Mouse (Mus musculus): ENCODE data around the gene Pigs. TPM values are rescaled to one million over a fixed set of nuclear protein-coding genes. Genes with fewer than 3 reads are reported as not detected.

Pigs gene
- total RNA-seq, 2 experiments from 2014 or later = 24.6 to 26.7 TPM

DNA sequence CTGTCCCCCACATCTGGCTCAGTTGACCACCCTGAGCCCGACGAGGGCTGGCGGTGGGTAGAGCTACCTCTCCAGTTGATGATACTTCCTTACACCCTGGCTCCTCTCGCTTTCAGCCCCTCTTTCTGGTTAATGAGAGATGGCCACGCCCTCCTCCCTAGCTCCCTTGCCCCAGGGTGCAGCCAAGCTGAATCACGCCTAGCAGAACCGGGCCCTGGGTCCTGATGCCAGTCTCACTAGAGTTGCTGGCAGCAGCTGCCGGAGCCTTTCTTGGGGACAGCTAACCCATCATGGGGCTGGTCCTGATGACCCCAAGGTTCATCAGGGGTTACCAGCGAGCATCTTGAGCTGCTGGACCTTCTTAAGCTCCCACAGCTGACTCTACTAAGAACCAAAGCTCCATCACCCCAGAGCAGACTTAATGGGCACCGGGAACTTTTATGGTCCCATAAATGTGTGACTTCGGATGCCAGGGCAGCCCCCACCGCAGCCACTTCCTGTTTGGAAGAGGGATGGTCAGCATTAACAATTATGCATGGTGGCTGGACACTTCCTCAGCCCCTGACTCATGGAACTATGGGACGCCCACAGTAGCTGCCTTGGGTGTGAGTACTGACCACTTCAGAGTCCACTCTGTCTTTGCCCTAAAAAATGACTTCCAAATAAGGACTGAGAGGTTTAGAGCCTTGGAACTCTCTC, 35.2 kb downstream of the Pigs start:
- no peak for DNase-seq

DNA sequence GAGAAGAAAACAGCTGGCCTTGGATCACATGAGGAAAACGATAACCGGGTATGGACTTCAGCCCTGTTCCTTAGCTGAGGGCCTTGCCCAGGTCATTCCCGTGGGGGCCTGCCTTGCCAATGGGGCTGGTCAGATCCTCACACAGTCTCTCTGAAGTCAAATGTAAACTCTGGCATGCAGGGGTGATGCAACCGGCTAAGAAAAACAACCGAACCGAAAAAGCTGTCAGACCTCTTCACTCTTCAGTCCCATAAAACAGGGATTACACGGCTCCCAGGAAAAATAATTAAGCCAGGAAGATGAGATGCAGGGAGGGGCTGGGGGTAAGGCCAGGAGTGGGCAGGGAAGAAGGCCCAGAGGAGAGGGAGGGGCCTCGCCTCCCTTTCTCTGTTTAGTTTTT, 35.9 kb downstream of the Pigs start:
- no peak for DNase-seq

DNA sequence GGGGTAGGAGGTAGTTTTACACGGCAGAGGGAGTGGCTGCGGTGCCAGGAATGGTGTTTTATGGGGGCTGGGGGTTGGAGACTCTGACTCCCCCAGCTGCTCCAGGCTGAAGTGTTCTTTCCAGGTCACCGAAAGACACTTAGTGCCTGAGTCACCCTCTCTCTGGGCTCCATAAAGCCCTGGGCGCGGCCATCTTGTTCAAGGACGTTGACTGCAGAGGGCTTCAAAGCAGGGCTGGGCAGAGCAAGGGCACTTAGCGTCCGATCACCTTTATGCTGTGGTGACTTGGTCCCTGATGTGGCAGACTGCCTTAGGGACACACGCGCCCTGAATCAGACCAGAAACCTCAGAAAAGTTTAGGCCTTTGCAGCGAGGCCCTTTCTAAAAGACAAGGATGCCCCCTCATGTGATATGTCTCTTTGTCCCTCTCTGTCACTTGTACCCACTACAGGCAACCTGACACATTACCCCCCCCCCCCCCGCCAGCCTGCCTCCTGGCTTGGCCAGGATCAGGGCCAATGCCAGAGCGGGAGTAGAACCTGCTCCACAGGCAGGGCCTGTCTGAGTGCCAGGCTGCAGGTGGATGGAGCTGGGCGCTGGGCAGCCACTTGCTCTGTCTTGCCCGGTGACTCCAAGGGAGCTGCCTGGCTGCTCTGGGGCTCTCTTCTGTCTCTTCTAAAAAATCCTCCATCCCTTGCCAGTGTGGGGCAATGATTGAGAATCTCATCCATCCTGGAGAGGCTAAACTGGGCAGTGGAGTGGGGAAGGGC, 39.4 kb downstream of the Pigs start:
- DNase-seq = no peak

DNA sequence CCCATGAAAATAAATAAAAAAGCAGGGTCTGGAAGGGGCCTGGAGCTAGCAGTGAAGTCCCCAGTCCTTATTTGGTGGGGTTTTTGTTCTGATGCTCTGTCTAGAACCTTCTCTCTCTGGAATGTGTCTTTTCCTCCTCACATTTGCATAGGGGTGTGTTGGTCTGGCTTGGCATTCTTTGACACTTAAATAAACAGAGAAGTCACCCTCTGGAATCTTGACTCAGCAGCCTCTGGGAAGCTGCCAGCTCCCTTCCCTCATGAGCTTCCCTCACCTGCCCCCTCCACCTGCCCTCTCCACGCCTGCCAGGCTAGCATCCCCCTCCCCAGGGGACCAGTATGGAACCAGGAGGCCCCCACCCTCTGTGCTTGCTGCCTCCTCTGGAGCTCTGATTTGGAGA, 42.2 kb downstream of the Pigs start:
- no peak for DNase-seq

DNA sequence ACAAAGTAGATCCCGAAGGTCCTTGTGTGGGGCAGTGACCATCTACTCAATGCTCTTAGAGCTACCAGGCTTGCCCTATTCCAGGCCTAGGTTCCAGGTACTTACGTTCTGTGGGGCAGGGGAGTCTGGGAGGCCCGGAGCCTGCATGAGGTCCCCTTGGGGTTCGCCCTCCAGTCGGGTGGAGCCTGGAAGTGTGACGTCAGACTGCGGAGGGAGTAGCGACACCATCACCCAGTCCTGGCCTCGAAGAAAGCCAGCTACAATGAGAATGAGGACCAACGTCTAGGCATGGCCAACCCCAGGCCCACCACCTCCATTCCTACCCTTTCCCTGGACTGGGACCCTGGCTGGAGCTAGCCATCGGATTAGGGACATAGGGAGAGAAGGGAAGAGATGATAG, 43.5 kb downstream of the Pigs start:
- DNase-seq = no peak

DNA sequence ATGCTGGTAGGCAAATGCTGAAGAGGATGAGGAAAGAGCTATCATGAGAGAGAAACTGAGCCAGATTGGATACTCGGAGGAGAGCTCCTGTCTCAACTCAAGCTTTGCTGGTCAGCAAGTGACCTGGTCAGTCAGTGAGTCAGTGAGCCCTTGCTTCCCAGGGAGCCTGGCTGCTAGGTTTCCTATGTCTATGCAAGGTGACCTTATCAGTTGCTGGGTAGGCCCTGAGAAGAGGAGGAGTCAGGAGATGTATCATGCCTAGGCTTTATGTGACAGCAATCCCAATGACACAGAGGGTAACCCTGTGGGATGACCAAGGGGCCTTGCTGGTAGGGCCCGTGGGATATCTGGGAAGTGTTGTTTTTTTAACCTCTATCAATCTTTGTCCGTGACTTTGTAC, 44.0 kb downstream of the Pigs start:
- DNase-seq = no peak

DNA sequence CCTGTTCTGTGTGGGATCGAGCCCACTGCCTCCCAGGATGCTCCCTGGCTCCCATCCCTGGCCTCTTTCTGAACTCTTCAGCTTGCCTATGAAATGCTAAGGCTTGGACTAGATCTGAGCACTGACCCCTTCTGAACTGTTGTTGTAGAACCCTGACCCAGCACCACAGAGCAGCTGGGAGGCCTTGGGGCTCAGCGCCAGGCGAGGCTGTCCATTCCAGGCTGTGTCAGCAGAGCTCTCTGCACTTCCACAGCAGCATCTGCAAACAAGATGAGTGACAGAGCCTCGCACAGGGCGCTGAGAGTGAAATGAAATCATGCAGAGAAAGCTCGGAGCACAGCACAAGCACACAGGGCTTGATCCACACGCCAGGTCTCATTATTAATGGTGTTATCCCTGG, 44.4 kb downstream of the Pigs start:
- DNase-seq = no peak

DNA sequence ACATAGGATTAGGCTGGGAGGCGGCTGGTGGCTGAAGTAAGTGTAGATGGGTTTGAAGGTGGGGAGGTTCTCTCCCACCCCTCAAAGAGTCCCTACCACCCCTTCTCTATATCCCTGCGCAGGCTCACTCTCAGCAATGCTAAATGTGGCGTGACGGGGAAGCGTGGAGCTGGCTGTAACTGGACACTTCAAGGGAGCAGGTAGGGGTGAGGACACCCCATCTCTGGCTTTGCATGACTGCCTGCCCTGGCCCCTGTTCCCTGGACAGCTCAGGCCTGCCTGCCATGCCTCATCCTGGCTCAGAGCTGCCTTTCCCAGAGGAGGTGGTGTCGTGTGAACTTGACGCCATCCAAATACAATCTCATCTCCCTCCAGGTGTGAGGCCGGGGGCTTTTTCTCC, 45.9 kb downstream of the Pigs start:
- DNase-seq = no peak

DNA sequence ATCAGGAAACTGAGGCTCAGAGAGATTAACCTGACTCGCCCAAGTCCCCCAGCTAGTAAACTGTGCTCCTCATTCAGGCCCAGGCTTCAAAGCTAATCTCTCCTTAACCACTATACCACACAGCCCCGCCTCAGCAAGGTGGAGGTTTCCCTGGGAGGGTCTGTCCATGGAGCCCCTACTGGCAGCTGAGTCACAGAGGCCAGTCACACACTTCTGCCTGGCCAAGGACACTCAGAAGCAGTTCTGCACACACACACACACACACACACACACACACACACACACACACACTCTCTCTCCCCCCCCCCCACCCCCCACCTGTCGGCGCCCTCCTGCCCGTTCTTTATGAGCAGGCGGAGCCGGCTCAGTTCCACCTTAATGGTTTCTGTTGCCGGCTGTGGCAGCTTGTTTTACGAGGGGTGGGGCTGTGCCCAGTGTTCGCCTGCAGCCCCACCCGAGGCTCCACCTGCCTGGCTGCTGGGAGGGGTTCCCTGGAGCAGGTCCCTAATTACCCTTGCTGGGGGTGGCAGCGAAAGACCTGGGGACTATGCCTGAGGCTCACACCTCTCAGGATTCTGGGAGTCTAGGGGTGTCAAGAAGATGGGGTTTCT, 49.4 kb downstream of the Pigs start:
- no peak for DNase-seq

DNA sequence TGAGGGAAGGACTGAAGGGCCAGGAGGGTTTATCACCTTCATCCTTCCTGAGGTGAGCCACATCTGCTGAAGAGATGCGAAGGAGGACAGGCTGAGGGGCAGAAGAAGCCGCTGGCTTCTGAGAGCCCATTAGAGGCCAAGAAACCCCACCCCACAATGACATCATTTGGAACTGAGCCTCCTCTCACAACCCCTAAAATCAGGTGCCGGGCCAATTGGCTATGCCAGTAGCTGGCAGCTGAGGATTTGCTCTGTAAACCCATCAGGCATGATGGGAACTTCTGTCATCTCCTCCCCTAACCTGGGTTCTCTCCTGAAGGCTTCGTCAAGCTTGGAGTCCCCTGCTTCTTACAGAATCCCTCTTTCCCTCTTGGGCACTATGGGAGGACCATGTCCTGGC, 52.1 kb downstream of the Pigs start:
- DNase-seq = no peak

DNA sequence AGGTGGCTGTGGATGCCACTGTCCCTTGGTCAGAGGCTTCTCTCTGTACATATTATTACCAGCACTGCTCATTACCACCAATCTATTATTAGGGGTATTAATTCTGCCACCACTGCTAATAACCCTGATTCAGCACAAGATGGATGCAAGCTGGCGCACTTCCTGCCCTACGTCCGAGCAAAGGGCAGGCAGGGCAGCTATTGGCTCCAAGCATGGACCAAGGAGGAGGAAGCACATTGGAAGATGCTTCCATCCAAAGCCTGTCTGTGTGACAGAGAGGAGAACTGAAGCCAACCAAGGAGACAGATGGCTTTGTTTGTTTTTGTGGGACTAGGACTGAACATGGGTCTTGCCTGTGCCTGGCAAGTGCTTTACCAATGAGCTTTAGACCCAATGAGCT, 52.8 kb downstream of the Pigs start:
- DNase-seq = no peak

DNA sequence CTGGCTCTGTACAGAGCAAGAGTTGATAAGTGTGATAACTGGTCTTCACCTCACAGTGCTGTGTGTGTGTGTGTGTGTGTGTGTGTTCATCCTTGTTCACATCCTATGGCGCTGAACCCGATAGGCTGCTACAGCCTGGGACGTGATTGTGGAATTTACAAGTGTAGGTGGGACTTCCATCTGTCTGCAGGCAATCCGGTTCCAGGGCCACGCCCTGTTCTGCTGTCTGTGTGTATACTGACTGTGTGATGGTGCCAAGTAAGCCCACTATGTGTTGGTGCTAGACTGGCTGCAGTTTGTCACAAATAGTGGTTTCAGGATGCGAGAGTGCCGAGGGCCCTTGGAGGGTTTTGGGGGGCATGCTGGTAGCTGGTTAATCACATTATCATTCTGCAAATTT, 54.1 kb downstream of the Pigs start:
- no peak for DNase-seq

DNA sequence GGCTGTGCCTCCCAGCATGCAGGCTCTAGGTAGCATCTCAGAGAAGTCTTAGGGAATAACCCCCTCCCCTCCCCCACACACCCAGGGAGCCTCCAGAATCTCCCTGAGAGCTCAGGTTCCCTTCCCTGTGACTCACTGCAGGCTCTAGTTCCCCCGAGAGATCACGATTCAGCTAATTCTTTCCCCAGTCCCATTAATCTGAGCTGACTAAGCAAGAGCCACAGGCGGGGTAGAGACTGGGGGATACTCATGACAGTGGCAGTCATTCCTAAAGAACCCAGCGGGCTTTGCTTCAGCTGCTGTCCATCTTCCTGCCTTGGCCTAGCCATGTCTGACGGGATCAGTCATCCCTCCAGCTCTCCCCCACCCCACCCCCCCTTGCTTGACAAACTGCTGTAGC, 54.5 kb downstream of the Pigs start:
- DNase-seq = no peak

DNA sequence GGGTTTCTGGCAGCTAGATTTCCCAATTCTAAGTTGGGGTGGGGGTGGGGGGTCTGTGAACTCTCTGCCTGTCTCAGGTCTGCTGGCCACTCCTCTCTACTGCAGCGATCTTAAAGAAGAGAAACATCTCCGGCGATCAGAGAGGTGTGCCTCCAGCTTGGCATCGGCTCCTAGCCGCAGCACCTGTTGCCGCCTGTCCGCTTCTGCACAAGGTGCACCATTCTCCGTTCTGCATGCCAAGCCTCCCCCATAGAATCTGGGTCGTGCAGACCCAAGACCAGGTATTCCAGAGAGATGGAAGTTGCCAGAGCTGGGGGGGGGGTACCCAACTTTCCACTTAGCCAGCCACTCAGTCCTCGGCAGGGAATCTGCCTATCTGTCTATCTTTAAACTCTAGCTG, 57.6 kb downstream of the Pigs start:
- DNase-seq = no peak

DNA sequence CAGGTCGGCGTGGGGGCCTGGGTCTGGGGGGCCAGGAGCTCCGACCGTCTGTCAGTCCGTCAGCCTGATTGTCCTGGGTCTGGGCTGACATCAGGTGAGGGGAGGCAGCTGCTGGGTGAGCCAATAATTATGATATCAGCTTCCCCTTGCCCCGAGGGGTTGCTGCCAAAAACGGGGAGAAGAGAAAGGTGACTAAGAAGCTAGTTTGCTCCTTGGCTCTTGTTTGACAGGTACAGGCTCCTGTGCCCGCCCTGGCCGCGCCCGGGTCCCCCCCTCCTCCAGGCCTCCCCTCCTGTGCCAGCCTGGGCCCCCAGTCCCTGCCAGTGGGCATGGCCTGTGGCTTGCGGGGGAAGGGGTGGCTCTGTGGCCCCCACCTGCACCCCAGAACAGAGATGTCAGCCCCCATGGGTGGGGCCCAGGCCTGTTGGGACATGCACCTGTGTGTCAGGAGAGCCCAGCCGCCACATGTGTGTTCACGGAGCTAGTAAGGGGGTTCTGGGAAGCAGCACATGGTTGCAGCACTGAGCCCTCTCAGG, 58.4 kb downstream of the Pigs start, which contains the start of gene Foxn1:
Gene Foxn1, minus strand, starts transcription at position 51 of the 536 bp plus-strand sequence.
- DNase-seq = no peak

Other genes with a start within 250 kb of the Pigs start
- 10 to 100 TPM; 28.9 to 29.3 TPM for gene Eral1, start 248.0 kb upstream of the Pigs start, total RNA-seq (2021)
- gene Fam222b, start 233.8 kb upstream of the Pigs start, total RNA-seq (2021) = 10 to 100 TPM; 11.7 to 12.5 TPM
- gene Traf4, start 162.8 kb upstream of the Pigs start, total RNA-seq (2021) = 1 to 10 TPM; 3.2 to 4.6 TPM
- 1 to 10 TPM; 1.7 to 2.6 TPM for gene Nek8, start 151.7 kb upstream of the Pigs start, total RNA-seq (2021)
- gene Tlcd1, start 151.7 kb upstream of the Pigs start, total RNA-seq (2021) = 10 to 100 TPM in 1 of 2 experiments, 1 to 10 TPM in 1; 3.2 to 10.6 TPM
- gene Rpl23a, start 144.8 kb upstream of the Pigs start, total RNA-seq (2021) = 100 to 1,000 TPM; 866 to 935 TPM
- 10 to 100 TPM in 1 of 2 experiments, 1 to 10 TPM in 1; 6.4 to 11.4 TPM for gene Rab34, start 140.0 kb upstream of the Pigs start, total RNA-seq (2021)
- 1 to 10 TPM in 1 of 2 experiments, under 1 TPM in 1; 0.89 to 1.6 TPM for gene Proca1, start 135.0 kb upstream of the Pigs start, total RNA-seq (2021)
- 10 to 100 TPM; 52.7 to 55.7 TPM for gene Sdf2, start 82.7 kb upstream of the Pigs start, total RNA-seq (2021)
- 10 to 100 TPM; 28.4 to 29.7 TPM for gene Supt6, start 82.4 kb upstream of the Pigs start, total RNA-seq (2021)
- gene 2610507B11Rik, start 66.7 kb upstream of the Pigs start, total RNA-seq (2021) = 100 to 1,000 TPM; 203 to 219 TPM
- under 1 TPM; 0.37 to 0.49 TPM for gene BC030499, start 37.6 kb upstream of the Pigs start, total RNA-seq (2021)
- under 1 TPM; 0.28 to 0.35 TPM for gene Spag5, start 26.9 kb upstream of the Pigs start, total RNA-seq (2021)
- 1 to 10 TPM in 1 of 2 experiments, under 1 TPM in 1; 0.97 to 1.2 TPM for gene Aldoc, start 5.4 kb upstream of the Pigs start, total RNA-seq (2021)
- gene Unc119, start 15.1 kb downstream of the Pigs start, total RNA-seq (2021) = 1 to 10 TPM; 5.2 to 5.8 TPM
- not detected for gene Foxn1, start 58.1 kb downstream of the Pigs start, total RNA-seq (2021)
- not detected for gene Slc13a2, start 93.8 kb downstream of the Pigs start, total RNA-seq (2021)
- gene Slc46a1, start 137.3 kb downstream of the Pigs start, total RNA-seq (2021) = 1 to 10 TPM; 2.5 to 2.7 TPM
- under 1 TPM; 0.45 to 0.59 TPM for gene Sarm1, start 169.3 kb downstream of the Pigs start, total RNA-seq (2021)
- 10 to 100 TPM; 15.2 to 18.5 TPM for gene Vtn, start 170.7 kb downstream of the Pigs start, total RNA-seq (2021)
- gene Sebox, start 175.0 kb downstream of the Pigs start, total RNA-seq (2021) = not detected
- gene Tmem199, start 183.8 kb downstream of the Pigs start, total RNA-seq (2021) = 10 to 100 TPM; 10.4 to 12.2 TPM
- 100 to 1,000 TPM; 150 to 158 TPM for gene Poldip2, start 183.8 kb downstream of the Pigs start, total RNA-seq (2021)
- 10 to 100 TPM; 37.6 to 43.3 TPM for gene Tnfaip1, start 207.9 kb downstream of the Pigs start, total RNA-seq (2021)
- 10 to 100 TPM; 31.9 to 32.6 TPM for gene Ift20, start 207.9 kb downstream of the Pigs start, total RNA-seq (2021)
- gene Tmem97, start 222.4 kb downstream of the Pigs start, total RNA-seq (2021) = 1 to 10 TPM; 4.2 to 6.1 TPM